Comparison of ENCODE assay signal across 12 mouse cellular contexts in genomic region chr8:114880475-114881135, GRCm38 (mm10).
DNase-seq lines count a peak whose midpoint lies in the region; ATAC-seq and TF ChIP-seq lines count a peak whose summit lies in the region.
"Had no signal": no experiment of that assay in that cellular context is flagged by ENCODE, and none has a peak within 500 bp of the region (broad histone marks: within the 10 kb centered on the region; RNA-seq: fewer than 3 reads in every experiment).

No protein-coding gene starts in this region.

- DNase-seq in lung, postnatal 25 days (ENCODE audit: low spot score), result peak; percentile 19
- no peak for DNase-seq in lung, adult 2 months
- DNase-seq in thymus, postnatal 14 days, result peak; percentile 33
- DNase-seq in left cerebral cortex, adult 18-20 months (ENCODE audit: low spot score in 2 of 2), result no peak
- DNase-seq in cerebellum, postnatal 10 days, result no peak
- DNase-seq: cerebellum, adult 9-10 months; heart, postnatal 36 days had no signal

- H3K4me2 ChIP-seq in midbrain, embryonic 15.5 days, result no peak overlapping the region

- H3K27me3 ChIP-seq in megakaryocyte, embryonic 14.5 days (replicated peaks), result no peaks in the 10 kb centered on the region
- 0 out of 2 replicates have a peak, but pooled peaks cover 8% of the 10 kb centered on the region for H3K27me3 ChIP-seq in midbrain, embryonic 15.5 days (replicated peaks)

- H3K9me3 ChIP-seq in megakaryocyte, embryonic 14.5 days, result no peaks in the 10 kb centered on the region
- H3K9me3 ChIP-seq in midbrain, embryonic 15.5 days, result no peaks in the 10 kb centered on the region

- WGBS in lung, adult 2 months, result 69% methylated on average over 8 of the region's 8 CpGs
- WGBS in midbrain, embryonic 15.5 days, result 78% methylated on average over 8 of the region's 8 CpGs

- H3K4me3 ChIP-seq in lung, adult 2 months (replicated peaks; ENCODE audit: extremely low read depth, low read depth, low read length), result no peak overlapping the region
- peak overlapping the region; percentile 38 for H3K4me3 ChIP-seq in megakaryocyte, embryonic 14.5 days (replicated peaks)
- no peak overlapping the region for H3K4me3 ChIP-seq in midbrain, embryonic 15.5 days
- H3K4me3 ChIP-seq: left cerebral cortex, adult 2 months had no signal

- no peaks in the 10 kb centered on the region for H3K36me3 ChIP-seq in megakaryocyte, embryonic 14.5 days (replicated peaks; ENCODE audit: low read length)
- H3K36me3 ChIP-seq in midbrain, embryonic 15.5 days (replicated peaks), result no peaks in the 10 kb centered on the region

- H3K9ac ChIP-seq in midbrain, embryonic 15.5 days, result no peak overlapping the region

- peak; percentile 64 for ATAC-seq in granulocyte monocyte progenitor cell, adult 5-6 weeks (replicated peaks; ENCODE audit: poor library complexity, severe bottlenecking)
- no peak for ATAC-seq in midbrain, embryonic 15.5 days (replicated peaks)
- ATAC-seq: intestine, embryonic 16.5 days had no signal

- TF ChIP-seq POLR2A in lung, adult 2 months (IDR thresholded peaks at IDR 0.05; ENCODE audit: borderline replicate concordance, extremely low read depth, low read depth, low read length), result no peak

- H3K27ac ChIP-seq in midbrain, embryonic 15.5 days, result no peak overlapping the region
- H3K27ac ChIP-seq: left cerebral cortex, adult 2 months had no signal

- TF ChIP-seq CTCF in lung, adult 2 months (IDR thresholded peaks at IDR 0.05; ENCODE audit: insufficient read depth, low read length), result no peak

- H3K4me1 ChIP-seq in lung, adult 2 months (ENCODE audit: control insufficient read depth, insufficient read depth, low read length), result peaks cover 6% of the 10 kb centered on the region
- peaks cover 68% of the 10 kb centered on the region for H3K4me1 ChIP-seq in megakaryocyte, embryonic 14.5 days
- H3K4me1 ChIP-seq in midbrain, embryonic 15.5 days, result peaks cover 12% of the 10 kb centered on the region

Comparison
In these comparisons a context has a peak if more than half of its experiments do, and no peak if none do; other contexts are left out.
1. DNase-seq: peak in lung, postnatal 25 days (single experiment) and thymus, postnatal 14 days (single experiment); none in lung, adult 2 months (single experiment), left cerebral cortex, adult 18-20 months (0 of 2) and cerebellum, postnatal 10 days (0 of 2).